Mouse (Mus musculus): Measurements from ENCODE around the gene Lyl1. TPM values are rescaled to one million over a fixed set of nuclear protein-coding genes. Genes with fewer than 3 reads are reported as not detected.
"Not testable (repeated sequence)": the region's sequence is repeated elsewhere in the genome, so short reads cannot be mapped to it uniquely, and the experiment has no call there.

Gene Lyl1
- polyA plus RNA-seq, 1 experiment from 2014 or later = 7.8 TPM

- H3K27me3 ChIP-seq = no peaks in the 10 kb centered on the region
- no peak for ATAC-seq (replicated peaks; ENCODE audit: low FRiP score)
- WGBS = 1% methylated on average over 20 of the region's 20 CpGs
Measured at GRCm38 (mm10) chr8:84660819-84661457, 40.3 kb upstream of the Lyl1 start.

GRCm38 (mm10) chr8:84661458-84661871 is 39.8 kb upstream of the Lyl1 start:
- H3K9ac ChIP-seq = peak overlapping the region; percentile 88
- peak overlapping the region; percentile 75 for H3K4me2 ChIP-seq
- H3K4me3 ChIP-seq (replicated peaks) = peak overlapping the region; percentile 74
- H3K4me1 ChIP-seq = peaks cover 66% of the 10 kb centered on the region
- under 1% methylated on average over 24 of the region's 24 CpGs for WGBS
- peak; percentile 16 for ATAC-seq (replicated peaks; ENCODE audit: low FRiP score)
- H3K9me3 ChIP-seq (replicated peaks) = no peaks in the 10 kb centered on the region
- H3K27ac ChIP-seq = peak overlapping the region; percentile 97
- H3K36me3 ChIP-seq = no peaks in the 10 kb centered on the region
- H3K27me3 ChIP-seq = no peaks in the 10 kb centered on the region

More at GRCm38 (mm10) chr8:84660819-84661457, 40.3 kb upstream of the Lyl1 start:
- H3K4me1 ChIP-seq = peaks cover 67% of the 10 kb centered on the region
- no peaks in the 10 kb centered on the region for H3K9me3 ChIP-seq (replicated peaks)
- H3K9ac ChIP-seq = peak overlapping the region; percentile 88
- H3K36me3 ChIP-seq = no peaks in the 10 kb centered on the region
- peak overlapping the region; percentile 97 for H3K27ac ChIP-seq
- peak overlapping the region; percentile 74 for H3K4me3 ChIP-seq (replicated peaks)
- H3K4me2 ChIP-seq = peak overlapping the region; percentile 75

GRCm38 (mm10) chr8:84661961-84662571 is 39.2 kb upstream of the Lyl1 start:
- no peak for ATAC-seq (replicated peaks; ENCODE audit: low FRiP score)
- no peaks in the 10 kb centered on the region for H3K36me3 ChIP-seq
- no peaks in the 10 kb centered on the region for H3K9me3 ChIP-seq (replicated peaks)
- peak overlapping the region; percentile 97 for H3K27ac ChIP-seq
- under 1% methylated on average over 61 of the region's 61 CpGs for WGBS
- H3K4me2 ChIP-seq = peak overlapping the region; percentile 75
- H3K4me1 ChIP-seq = peaks cover 60% of the 10 kb centered on the region
- peak overlapping the region; percentile 88 for H3K9ac ChIP-seq
- peak overlapping the region; percentile 74 for H3K4me3 ChIP-seq (replicated peaks)
- no peaks in the 10 kb centered on the region for H3K27me3 ChIP-seq

GRCm38 (mm10) chr8:84662581-84663065 is 38.6 kb upstream of the Lyl1 start, which contains the start of gene Ier2:
Gene Ier2 (minus strand): TSS chr8:84662852.
- H3K4me1 ChIP-seq = peaks cover 55% of the 10 kb centered on the region
- peak within 1 kb of the TSS; percentile 97 for H3K27ac ChIP-seq
- peak within 1 kb of the TSS; percentile 88 for H3K9ac ChIP-seq
- peak; percentile 69 for ATAC-seq (replicated peaks; ENCODE audit: low FRiP score)
- H3K9me3 ChIP-seq (replicated peaks) = no peaks in the 10 kb centered on the region
- peak within 1 kb of the TSS; percentile 74 for H3K4me3 ChIP-seq (replicated peaks)
- H3K4me2 ChIP-seq = peak within 1 kb of the TSS; percentile 75
- no peaks in the 10 kb centered on the region for H3K27me3 ChIP-seq
- H3K36me3 ChIP-seq = no peaks in the 10 kb centered on the region
- WGBS = under 1% methylated on average over 27 of the region's 27 CpGs

- 2% methylated on average over 43 of the region's 43 CpGs for WGBS
- H3K9ac ChIP-seq = peak overlapping the region; percentile 75
- peaks cover 45% of the 10 kb centered on the region for H3K4me1 ChIP-seq
- H3K4me3 ChIP-seq (replicated peaks) = peak overlapping the region; percentile 74
- peaks cover 8% of the 10 kb centered on the region for H3K36me3 ChIP-seq
- H3K27ac ChIP-seq = peak overlapping the region; percentile 97
- H3K27me3 ChIP-seq = no peaks in the 10 kb centered on the region
- peak overlapping the region; percentile 75 for H3K4me2 ChIP-seq
- ATAC-seq (replicated peaks; ENCODE audit: low FRiP score) = peak; percentile 86
- H3K9me3 ChIP-seq (replicated peaks) = no peaks in the 10 kb centered on the region
Measured at GRCm38 (mm10) chr8:84663483-84664327, 37.6 kb upstream of the Lyl1 start.

GRCm38 (mm10) chr8:84664566-84665384 is 36.5 kb upstream of the Lyl1 start:
- peak; percentile 24 for ATAC-seq (replicated peaks; ENCODE audit: low FRiP score)
- peak overlapping the region; percentile 75 for H3K9ac ChIP-seq
- H3K4me2 ChIP-seq = peak overlapping the region; percentile 75
- H3K27ac ChIP-seq = peak overlapping the region; percentile 97
- H3K4me3 ChIP-seq (replicated peaks) = peak overlapping the region; percentile 74
- WGBS = under 1% methylated on average over 29 of the region's 29 CpGs
- no peaks in the 10 kb centered on the region for H3K9me3 ChIP-seq (replicated peaks)
- peaks cover 19% of the 10 kb centered on the region for H3K36me3 ChIP-seq
- no peaks in the 10 kb centered on the region for H3K27me3 ChIP-seq
- peaks cover 35% of the 10 kb centered on the region for H3K4me1 ChIP-seq

GRCm38 (mm10) chr8:84665385-84665893 is 35.8 kb upstream of the Lyl1 start:
- Histone ChIP-seq H3K4me1 (peaks cover 34% of the 10 kb centered on the region), H3K4me2 (peak overlapping the region; percentile 75), H3K9me3 (replicated peaks) (no peaks in the 10 kb centered on the region), H3K36me3 (peaks cover 24% of the 10 kb centered on the region), H3K27me3 (no peaks in the 10 kb centered on the region), H3K4me3 (replicated peaks) (peak overlapping the region; percentile 74), H3K27ac (peak overlapping the region; percentile 97), H3K9ac (peak overlapping the region; percentile 75)
- ATAC-seq (replicated peaks; ENCODE audit: low FRiP score) = peak; percentile 1; the same call in 1 of the 2 replicates
- 3% methylated on average over 14 of the region's 14 CpGs for WGBS

GRCm38 (mm10) chr8:84668081-84668480 is 33.2 kb upstream of the Lyl1 start:
- Histone ChIP-seq H3K36me3 (peaks cover 49% of the 10 kb centered on the region), H3K27ac (no peak overlapping the region), H3K4me1 (peaks cover 34% of the 10 kb centered on the region), H3K27me3 (no peaks in the 10 kb centered on the region), H3K4me3 (replicated peaks) (no peak overlapping the region), H3K9me3 (replicated peaks) (no peaks in the 10 kb centered on the region), H3K4me2 (no peak overlapping the region), H3K9ac (no peak overlapping the region)
- ATAC-seq (replicated peaks; ENCODE audit: low FRiP score) = no peak
- WGBS = 88% methylated on average over 1 of the region's 1 CpGs

- WGBS = 75% methylated on average over 6 of the region's 6 CpGs
- Histone ChIP-seq H3K9ac (no peak overlapping the region), H3K36me3 (peaks cover 57% of the 10 kb centered on the region), H3K4me3 (replicated peaks) (no peak overlapping the region), H3K4me2 (no peak overlapping the region), H3K27me3 (no peaks in the 10 kb centered on the region), H3K9me3 (replicated peaks) (no peaks in the 10 kb centered on the region), H3K4me1 (peaks cover 27% of the 10 kb centered on the region), H3K27ac (no peak overlapping the region)
- no peak for ATAC-seq (replicated peaks; ENCODE audit: low FRiP score)
Measured at GRCm38 (mm10) chr8:84668731-84669485, 32.3 kb upstream of the Lyl1 start.

GRCm38 (mm10) chr8:84670295-84671006 is 30.8 kb upstream of the Lyl1 start:
- Histone ChIP-seq H3K27ac (peak overlapping the region; percentile 82), H3K36me3 (peaks cover 72% of the 10 kb centered on the region), H3K4me1 (peaks cover 24% of the 10 kb centered on the region)
- ATAC-seq (replicated peaks; ENCODE audit: low FRiP score) = peak; percentile 47
- not testable (repeated sequence) for H3K9ac ChIP-seq; H3K27me3 ChIP-seq; H3K4me3 ChIP-seq (replicated peaks); H3K9me3 ChIP-seq (replicated peaks); H3K4me2 ChIP-seq
- WGBS = 75% methylated on average over 5 of the region's 5 CpGs

Measured in kidney, embryonic 15.5 days (tissue).